Mouse (Mus musculus): ENCODE results near the gene Epc2.
A peak's percentile ranks its signal among the peaks of the same experiment; 100 is the strongest.
"Not testable (repeated sequence)": the region's sequence is repeated elsewhere in the genome, so short reads cannot be mapped to it uniquely, and the experiment has no call there.

Epc2 gene

GRCm38 (mm10) chr2:49472443-49472842, 21.2 kb downstream of the Epc2 start:
- DNase-seq: no peak

GRCm38 (mm10) chr2:49482146-49482545, 30.9 kb downstream of the Epc2 start:
- no peak for DNase-seq

GRCm38 (mm10) chr2:49483382-49483781, 32.1 kb downstream of the Epc2 start:
- DNase-seq: no peak

GRCm38 (mm10) chr2:49501435-49501834, 50.1 kb downstream of the Epc2 start:
- DNase-seq: no peak

GRCm38 (mm10) chr2:49503596-49503995, 52.3 kb downstream of the Epc2 start:
- peak; percentile 62 for DNase-seq

- DNase-seq: not testable (repeated sequence)
Measured at GRCm38 (mm10) chr2:49505151-49505550, 53.9 kb downstream of the Epc2 start.

GRCm38 (mm10) chr2:49510832-49511231, 59.5 kb downstream of the Epc2 start:
- no peak for DNase-seq

- no peak for DNase-seq
Measured at GRCm38 (mm10) chr2:49516011-49516410, 64.7 kb downstream of the Epc2 start.

GRCm38 (mm10) chr2:49520409-49520808, 69.1 kb downstream of the Epc2 start:
- no peak for DNase-seq

- no peak for DNase-seq
Measured at GRCm38 (mm10) chr2:49520989-49521388, 69.7 kb downstream of the Epc2 start.

- no peak for DNase-seq
Measured at GRCm38 (mm10) chr2:49521564-49521963, 70.3 kb downstream of the Epc2 start.

- DNase-seq: no peak
Measured at GRCm38 (mm10) chr2:49522578-49522977, 71.3 kb downstream of the Epc2 start.

GRCm38 (mm10) chr2:49537147-49537546, 85.9 kb downstream of the Epc2 start:
- no peak for DNase-seq

GRCm38 (mm10) chr2:49538056-49538455, 86.8 kb downstream of the Epc2 start:
- no peak for DNase-seq

GRCm38 (mm10) chr2:49539745-49540144, 88.5 kb downstream of the Epc2 start:
- no peak for DNase-seq

GRCm38 (mm10) chr2:49547813-49548212, 96.5 kb downstream of the Epc2 start:
- peak; percentile 29 for DNase-seq

GRCm38 (mm10) chr2:49548492-49548891, 97.2 kb downstream of the Epc2 start:
- no peak for DNase-seq

GRCm38 (mm10) chr2:49553096-49553495, 101.8 kb downstream of the Epc2 start:
- DNase-seq: no peak

- no peak for DNase-seq
Measured at GRCm38 (mm10) chr2:49557339-49557738, 106.1 kb downstream of the Epc2 start.

GRCm38 (mm10) chr2:49558361-49558760, 107.1 kb downstream of the Epc2 start:
- DNase-seq: no peak

- DNase-seq: no peak
Measured at GRCm38 (mm10) chr2:49562688-49563350, 111.5 kb downstream of the Epc2 start.

GRCm38 (mm10) chr2:49569862-49570777, 118.8 kb downstream of the Epc2 start:
- peak; percentile 79 for DNase-seq

GRCm38 (mm10) chr2:49570778-49571101, 119.5 kb downstream of the Epc2 start:
- no peak for DNase-seq
